ENCODE assay signal across 14 mouse cellular contexts in the genomic region with DNA sequence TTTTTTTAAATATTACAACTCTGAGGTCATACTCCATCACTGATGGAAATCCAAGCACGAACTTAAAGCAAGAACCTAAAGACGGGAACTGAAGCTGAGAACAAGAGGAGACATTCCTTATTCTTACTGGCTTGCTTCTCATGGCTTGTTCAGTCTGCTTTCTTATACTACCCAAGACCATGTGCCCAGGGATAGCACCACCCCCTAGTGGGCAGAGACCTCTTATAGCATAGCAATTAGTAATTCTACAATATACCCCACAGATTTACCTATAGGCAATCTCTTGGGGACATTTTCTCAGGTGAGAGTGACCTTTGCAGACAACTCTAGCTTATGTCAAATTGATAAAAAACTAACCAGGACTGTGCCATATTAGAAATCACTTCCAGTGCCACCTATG.
DNase-seq lines count a peak whose midpoint lies in the region; ATAC-seq and TF ChIP-seq lines count a peak whose summit lies in the region.
"Had no signal": no experiment of that assay in that cellular context is flagged by ENCODE, and none has a peak within 500 bp of the region (broad histone marks: within the 10 kb centered on the region; RNA-seq: fewer than 3 reads in every experiment).

No protein-coding gene starts in this region.

- H3K4me1 ChIP-seq in kidney, postnatal 0 days (replicated peaks; ENCODE audit: insufficient read depth, low read length): 0 out of 2 replicates have a peak, but pooled peaks cover 2% of the 10 kb centered on the region
- H3K4me1 ChIP-seq: embryonic facial prominence, embryonic 15.5 days had no signal

- H3K27me3 ChIP-seq in kidney, postnatal 0 days (ENCODE audit: insufficient read depth, low read length): no peaks in the 10 kb centered on the region
- H3K27me3 ChIP-seq: embryonic facial prominence, embryonic 15.5 days; forebrain, embryonic 12.5 days; limb, embryonic 12.5 days had no signal

- peak; percentile 37 for DNase-seq in CD4-positive, CD25-positive, alpha-beta regulatory T cell, adult 2 months (ENCODE audit: low read depth, low spot score)
- DNase-seq in kidney, postnatal 0 days (ENCODE audit: low spot score): no peak
- no peak for DNase-seq in kidney, postnatal 25 days
- DNase-seq in lung, postnatal 14 days: peak; percentile 10
- no peak for DNase-seq in lung, postnatal 4 days
- peak; percentile 24 for DNase-seq in lung, postnatal 36 days
- DNase-seq in urinary bladder, postnatal 25 days (ENCODE audit: low spot score): no peak
- DNase-seq: adrenal gland, adult 8-10 months; cerebellum, adult 2 months had no signal

- ATAC-seq in CD4-positive, CD25-positive, alpha-beta regulatory T cell, adult 4 months: no peak
- no peak for ATAC-seq in kidney, postnatal 0 days (replicated peaks; ENCODE audit: low FRiP score, low read depth)

- H3K4me2 ChIP-seq in kidney, postnatal 0 days (ENCODE audit: low read length): no peak overlapping the region
- H3K4me2 ChIP-seq: embryonic facial prominence, embryonic 15.5 days; forebrain, embryonic 12.5 days; limb, embryonic 12.5 days; midbrain, embryonic 11.5 days had no signal

- no peaks in the 10 kb centered on the region for H3K9me3 ChIP-seq in kidney, postnatal 0 days (replicated peaks; ENCODE audit: low read length)
- H3K9me3 ChIP-seq: embryonic facial prominence, embryonic 15.5 days; forebrain, embryonic 12.5 days; limb, embryonic 12.5 days had no signal

- H3K27ac ChIP-seq in kidney, postnatal 0 days: no peak overlapping the region
- H3K27ac ChIP-seq: embryonic facial prominence, embryonic 15.5 days; forebrain, embryonic 12.5 days; limb, embryonic 12.5 days had no signal

- TF ChIP-seq CTCF in kidney, postnatal 0 days (IDR thresholded peaks at IDR 0.05; ENCODE audit: low read depth): peak; percentile 57

- 90% methylated on average over 2 of the region's 2 CpGs for WGBS in kidney, postnatal 0 days

- no peak overlapping the region for H3K4me3 ChIP-seq in kidney, postnatal 0 days (replicated peaks; ENCODE audit: low read depth, low read length)
- H3K4me3 ChIP-seq: embryonic facial prominence, embryonic 15.5 days; forebrain, embryonic 12.5 days; limb, embryonic 12.5 days had no signal

- no peaks in the 10 kb centered on the region for H3K36me3 ChIP-seq in kidney, postnatal 0 days (ENCODE audit: insufficient read depth, low read length)
- H3K36me3 ChIP-seq: embryonic facial prominence, embryonic 15.5 days; forebrain, embryonic 12.5 days; limb, embryonic 12.5 days had no signal

- H3K9ac ChIP-seq in kidney, postnatal 0 days (ENCODE audit: low read depth, low read length): no peak overlapping the region
- H3K9ac ChIP-seq: embryonic facial prominence, embryonic 15.5 days; forebrain, embryonic 12.5 days; limb, embryonic 12.5 days had no signal

Comparison
In these comparisons a context has a peak if more than half of its experiments do, and no peak if none do; other contexts are left out.
1. DNase-seq: peak in CD4-positive, CD25-positive, alpha-beta regulatory T cell, adult 2 months (single experiment), lung, postnatal 14 days (single experiment) and lung, postnatal 36 days (single experiment); none in kidney, postnatal 0 days (single experiment), kidney, postnatal 25 days (0 of 2), lung, postnatal 4 days (0 of 2) and urinary bladder, postnatal 25 days (single experiment).